Mouse (Mus musculus): ENCODE measurements around the gene Mmp12.
"Not testable (repeated sequence)": the region's sequence is repeated elsewhere in the genome, so short reads cannot be mapped to it uniquely, and the experiment has no call there.

The Mmp12 gene

GRCm38 (mm10) chr9:7344107-7344506 is at the start of gene Mmp12:
Gene Mmp12 (plus strand): TSS chr9:7344381.
- no peaks in the 10 kb centered on the region for H3K36me3 ChIP-seq (ENCODE audit: control insufficient read depth, insufficient read depth, low read length, poor library complexity, severe bottlenecking)
- DNase-seq (ENCODE audit: low read depth, low spot score): no peak
- no peaks in the 10 kb centered on the region for H3K27me3 ChIP-seq (ENCODE audit: control insufficient read depth, insufficient read depth, low read length, poor library complexity, severe bottlenecking)

DNA sequence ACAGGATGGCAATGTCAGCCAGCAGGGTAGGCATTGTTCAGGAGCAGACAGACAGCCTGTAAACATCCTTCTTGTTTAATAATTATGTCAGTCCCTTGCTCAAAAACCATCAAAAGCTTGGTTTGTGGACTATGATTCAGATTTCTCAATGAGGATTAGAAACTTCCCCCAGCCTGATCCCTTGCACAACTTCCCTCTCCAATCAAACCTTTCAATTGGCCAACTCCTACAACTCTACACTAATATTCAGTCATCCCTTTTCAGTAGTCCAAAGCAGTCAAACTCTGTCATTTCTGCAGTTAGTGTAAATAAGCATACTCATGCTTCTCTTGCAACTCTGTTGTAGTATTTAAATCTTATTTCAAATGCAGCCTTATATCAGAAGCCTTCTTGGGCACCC is 12.3 kb upstream of the Mmp12 start:
- no peak for DNase-seq (ENCODE audit: low read depth, low spot score)
- no peaks in the 10 kb centered on the region for H3K36me3 ChIP-seq (ENCODE audit: control insufficient read depth, insufficient read depth, low read length, poor library complexity, severe bottlenecking)

GRCm38 (mm10) chr9:7335766-7336680 is 8.2 kb upstream of the Mmp12 start:
- no peaks in the 10 kb centered on the region for H3K27me3 ChIP-seq (ENCODE audit: control insufficient read depth, insufficient read depth, low read length, poor library complexity, severe bottlenecking)
- H3K36me3 ChIP-seq (ENCODE audit: control insufficient read depth, insufficient read depth, low read length, poor library complexity, severe bottlenecking): no peaks in the 10 kb centered on the region
- no peak for DNase-seq (ENCODE audit: low read depth, low spot score)

More for the DNA sequence above, 12.3 kb upstream of the Mmp12 start:
- no peaks in the 10 kb centered on the region for H3K27me3 ChIP-seq (ENCODE audit: control insufficient read depth, insufficient read depth, low read length, poor library complexity, severe bottlenecking)

- Histone ChIP-seq H3K36me3 (ENCODE audit: control insufficient read depth, insufficient read depth, low read length, poor library complexity, severe bottlenecking) (no peaks in the 10 kb centered on the region), H3K27me3 (ENCODE audit: control insufficient read depth, insufficient read depth, low read length, poor library complexity, severe bottlenecking) (no peaks in the 10 kb centered on the region)
- peak; percentile 27 for DNase-seq (ENCODE audit: low read depth, low spot score)
These were observed 7.3 kb upstream of the Mmp12 start for GRCm38 (mm10) chr9:7336740-7337483.

- DNase-seq (ENCODE audit: low read depth, low spot score): no peak
- H3K27me3 ChIP-seq (ENCODE audit: control insufficient read depth, insufficient read depth, low read length, poor library complexity, severe bottlenecking): no peaks in the 10 kb centered on the region
- H3K36me3 ChIP-seq (ENCODE audit: control insufficient read depth, insufficient read depth, low read length, poor library complexity, severe bottlenecking): no peaks in the 10 kb centered on the region
These were observed 1.3 kb downstream of the Mmp12 start for GRCm38 (mm10) chr9:7345513-7345912.

DNA sequence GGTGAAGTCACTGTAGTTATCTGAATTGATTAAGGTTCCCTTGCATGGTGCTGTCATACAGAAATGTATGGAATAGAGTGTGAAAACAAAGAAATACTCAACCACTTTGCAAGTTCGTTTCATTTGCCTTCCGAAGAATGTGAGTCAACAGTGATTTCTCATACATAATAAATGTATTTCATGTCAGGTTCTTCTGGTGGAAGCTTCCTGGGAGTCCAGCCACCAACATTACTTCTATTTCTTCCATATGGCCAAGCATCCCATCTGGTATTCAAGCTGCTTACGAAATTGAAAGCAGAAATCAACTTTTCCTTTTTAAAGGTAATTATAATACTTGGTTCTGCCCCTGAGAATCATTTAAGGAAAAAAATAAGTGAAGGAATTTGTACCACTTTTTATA is 10.4 kb downstream of the Mmp12 start:
- H3K27me3 ChIP-seq (ENCODE audit: control insufficient read depth, insufficient read depth, low read length, poor library complexity, severe bottlenecking): no peaks in the 10 kb centered on the region
- no peaks in the 10 kb centered on the region for H3K36me3 ChIP-seq (ENCODE audit: control insufficient read depth, insufficient read depth, low read length, poor library complexity, severe bottlenecking)
- DNase-seq (ENCODE audit: low read depth, low spot score): no peak

- Histone ChIP-seq H3K27me3 (ENCODE audit: control insufficient read depth, insufficient read depth, low read length, poor library complexity, severe bottlenecking) (no peaks in the 10 kb centered on the region), H3K36me3 (ENCODE audit: control insufficient read depth, insufficient read depth, low read length, poor library complexity, severe bottlenecking) (no peaks in the 10 kb centered on the region)
- no peak for DNase-seq (ENCODE audit: low read depth, low spot score)
These were observed 43.8 kb downstream of the Mmp12 start, which contains the start of gene Mmp1b for GRCm38 (mm10) chr9:7387947-7388346. Gene Mmp1b (minus strand): TSS chr9:7388047.

- DNase-seq (ENCODE audit: low read depth, low spot score); H3K27me3 ChIP-seq (ENCODE audit: control insufficient read depth, insufficient read depth, low read length, poor library complexity, severe bottlenecking); H3K36me3 ChIP-seq (ENCODE audit: control insufficient read depth, insufficient read depth, low read length, poor library complexity, severe bottlenecking): not testable (repeated sequence)
These were observed 52.4 kb downstream of the Mmp12 start for GRCm38 (mm10) chr9:7396556-7396955.

All from splenic B cell, adult 2 months (primary cell).